Mouse (Mus musculus): ENCODE measurements around the gene Clec12a. TPM values are rescaled to one million over a fixed set of nuclear protein-coding genes. Genes with fewer than 3 reads are reported as not detected.

Clec12a gene
- polyA plus RNA-seq, 1 experiment, result not detected

DNA sequence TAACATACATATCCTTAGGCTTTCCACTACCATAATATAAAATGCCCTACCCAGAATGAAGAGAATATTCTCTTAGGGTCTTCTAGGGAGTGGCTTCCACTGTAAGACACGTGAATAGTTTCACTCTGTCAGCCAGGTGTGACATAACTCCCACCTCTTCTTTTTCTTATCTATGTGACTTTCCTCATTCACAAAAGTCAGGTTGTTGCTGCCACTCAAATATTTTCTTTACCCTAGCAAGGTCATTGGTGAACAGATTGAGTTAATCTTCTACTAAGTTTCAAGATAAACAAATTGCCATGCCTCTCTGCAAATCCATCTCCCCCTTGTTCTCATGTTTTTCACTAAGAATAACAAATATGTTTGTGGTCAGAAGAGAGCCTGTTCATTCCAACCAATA, 39.2 kb downstream of the Clec12a start:
- Histone ChIP-seq H3K9ac (ENCODE audit: low read depth, poor library complexity, severe bottlenecking) (no peak overlapping the region), H3K27ac (ENCODE audit: insufficient read depth, low read length) (no peak overlapping the region), H3K4me1 (ENCODE audit: control insufficient read depth, insufficient read depth, low read length) (no peaks in the 10 kb centered on the region), H3K9me3 (replicated peaks; ENCODE audit: control insufficient read depth, insufficient read depth, low read length, poor library complexity, severe bottlenecking) (no peaks in the 10 kb centered on the region), H3K27me3 (ENCODE audit: control insufficient read depth, insufficient read depth, low read length, poor library complexity, severe bottlenecking) (no peaks in the 10 kb centered on the region), H3K4me3 (ENCODE audit: low read depth, low read length) (no peak overlapping the region), H3K36me3 (ENCODE audit: control insufficient read depth, insufficient read depth, low read length, poor library complexity, severe bottlenecking) (no peaks in the 10 kb centered on the region)
- TF ChIP-seq CTCF (IDR thresholded peaks at IDR 0.05; ENCODE audit: low read depth, low read length) (no peak), POLR2A (IDR thresholded peaks at IDR 0.05; ENCODE audit: insufficient read depth, low read length) (no peak)

DNA sequence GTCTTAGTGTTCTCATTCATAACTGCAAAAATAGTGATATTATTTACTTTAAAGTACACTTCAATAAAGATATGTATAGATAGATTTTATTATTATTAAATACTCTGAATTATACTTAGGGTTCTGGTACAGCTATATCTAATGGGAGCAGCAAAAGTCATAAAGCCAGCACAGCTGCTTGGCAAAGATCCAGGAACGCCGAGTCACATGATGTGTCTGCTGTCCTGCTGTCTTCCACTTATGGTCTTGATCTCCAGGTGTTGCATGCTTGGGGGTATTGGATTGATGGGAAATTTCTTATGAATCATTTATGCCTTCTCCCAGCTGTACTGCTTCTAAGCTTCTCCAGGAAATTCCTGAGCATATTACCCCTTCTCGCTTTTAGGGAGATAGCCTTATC, 41.0 kb downstream of the Clec12a start:
- no peak overlapping the region for H3K4me3 ChIP-seq (ENCODE audit: low read depth, low read length)
- H3K9me3 ChIP-seq (replicated peaks; ENCODE audit: control insufficient read depth, insufficient read depth, low read length, poor library complexity, severe bottlenecking), result no peaks in the 10 kb centered on the region
- H3K36me3 ChIP-seq (ENCODE audit: control insufficient read depth, insufficient read depth, low read length, poor library complexity, severe bottlenecking), result no peaks in the 10 kb centered on the region
- H3K9ac ChIP-seq (ENCODE audit: low read depth, poor library complexity, severe bottlenecking), result no peak overlapping the region
- TF ChIP-seq EP300 (IDR thresholded peaks at IDR 0.05; ENCODE audit: insufficient read depth, low read depth, low read length) (no peak), POLR2A (IDR thresholded peaks at IDR 0.05; ENCODE audit: insufficient read depth, low read length) (no peak), CTCF (IDR thresholded peaks at IDR 0.05; ENCODE audit: low read depth, low read length) (no peak)
- H3K27me3 ChIP-seq (ENCODE audit: control insufficient read depth, insufficient read depth, low read length, poor library complexity, severe bottlenecking), result no peaks in the 10 kb centered on the region
- no peaks in the 10 kb centered on the region for H3K4me1 ChIP-seq (ENCODE audit: control insufficient read depth, insufficient read depth, low read length)
- H3K27ac ChIP-seq (ENCODE audit: insufficient read depth, low read length), result no peak overlapping the region

DNA sequence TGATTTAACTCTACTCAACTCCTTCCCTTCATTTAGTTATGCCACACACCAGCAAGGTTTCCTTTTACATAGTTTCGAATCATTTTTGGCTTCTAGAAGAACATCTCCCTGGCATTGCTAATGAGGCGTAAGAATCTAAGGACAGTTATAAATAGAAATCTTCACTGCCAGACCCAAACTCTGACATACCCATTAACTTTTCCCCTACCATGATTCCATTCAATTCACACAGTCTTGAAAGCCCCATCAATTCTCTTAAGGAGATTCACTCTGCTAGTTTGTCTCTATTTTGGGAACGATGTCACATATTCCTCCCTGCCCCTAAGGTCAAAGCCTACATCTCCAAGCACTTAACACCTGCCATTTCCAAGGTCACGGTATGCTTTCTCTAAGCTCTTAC, 42.5 kb downstream of the Clec12a start:
- H3K9ac ChIP-seq (ENCODE audit: low read depth, poor library complexity, severe bottlenecking), result no peak overlapping the region
- no peak overlapping the region for H3K4me3 ChIP-seq (ENCODE audit: low read depth, low read length)
- H3K4me1 ChIP-seq (ENCODE audit: control insufficient read depth, insufficient read depth, low read length), result no peaks in the 10 kb centered on the region
- no peaks in the 10 kb centered on the region for H3K9me3 ChIP-seq (replicated peaks; ENCODE audit: control insufficient read depth, insufficient read depth, low read length, poor library complexity, severe bottlenecking)
- no peaks in the 10 kb centered on the region for H3K36me3 ChIP-seq (ENCODE audit: control insufficient read depth, insufficient read depth, low read length, poor library complexity, severe bottlenecking)
- no peak overlapping the region for H3K27ac ChIP-seq (ENCODE audit: insufficient read depth, low read length)
- TF ChIP-seq POLR2A (IDR thresholded peaks at IDR 0.05; ENCODE audit: insufficient read depth, low read length) (no peak), CTCF (IDR thresholded peaks at IDR 0.05; ENCODE audit: low read depth, low read length) (no peak), EP300 (IDR thresholded peaks at IDR 0.05; ENCODE audit: insufficient read depth, low read depth, low read length) (no peak)
- no peaks in the 10 kb centered on the region for H3K27me3 ChIP-seq (ENCODE audit: control insufficient read depth, insufficient read depth, low read length, poor library complexity, severe bottlenecking)

DNA sequence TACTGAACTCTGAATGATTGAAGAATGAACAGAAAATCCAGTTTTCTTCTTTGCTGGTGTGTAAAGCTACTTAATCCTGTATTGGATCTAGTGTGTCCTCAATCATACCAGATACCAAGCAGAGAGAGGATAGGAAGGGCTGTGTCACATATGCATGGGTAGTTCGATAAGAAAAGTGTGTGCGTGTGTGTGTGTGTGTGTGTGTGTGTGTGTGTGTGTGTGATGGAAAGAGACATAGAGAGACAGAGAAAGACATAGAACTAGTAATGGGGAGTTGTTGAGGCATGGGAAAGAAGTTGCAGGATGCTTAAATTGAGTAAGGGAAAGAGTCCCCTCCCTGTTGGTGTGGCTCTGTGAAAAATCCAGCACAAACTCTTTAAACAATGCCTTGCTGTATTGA, 43.3 kb downstream of the Clec12a start, which contains the start of gene Clec12b:
TSS of gene Clec12b (minus strand) at position 101 of the 400 bp plus-strand sequence.
- TF ChIP-seq CTCF (IDR thresholded peaks at IDR 0.05; ENCODE audit: low read depth, low read length) (no peak), POLR2A (IDR thresholded peaks at IDR 0.05; ENCODE audit: insufficient read depth, low read length) (no peak), EP300 (IDR thresholded peaks at IDR 0.05; ENCODE audit: insufficient read depth, low read depth, low read length) (no peak)
- no peak within 1 kb of the TSS for H3K27ac ChIP-seq (ENCODE audit: insufficient read depth, low read length)
- no peak within 1 kb of the TSS for H3K9ac ChIP-seq (ENCODE audit: low read depth, poor library complexity, severe bottlenecking)
- no peak within 1 kb of the TSS for H3K4me3 ChIP-seq (ENCODE audit: low read depth, low read length)
- no peaks in the 10 kb centered on the region for H3K36me3 ChIP-seq (ENCODE audit: control insufficient read depth, insufficient read depth, low read length, poor library complexity, severe bottlenecking)
- no peaks in the 10 kb centered on the region for H3K9me3 ChIP-seq (replicated peaks; ENCODE audit: control insufficient read depth, insufficient read depth, low read length, poor library complexity, severe bottlenecking)
- no peaks in the 10 kb centered on the region for H3K27me3 ChIP-seq (ENCODE audit: control insufficient read depth, insufficient read depth, low read length, poor library complexity, severe bottlenecking)
- H3K4me1 ChIP-seq (ENCODE audit: control insufficient read depth, insufficient read depth, low read length), result no peaks in the 10 kb centered on the region

DNA sequence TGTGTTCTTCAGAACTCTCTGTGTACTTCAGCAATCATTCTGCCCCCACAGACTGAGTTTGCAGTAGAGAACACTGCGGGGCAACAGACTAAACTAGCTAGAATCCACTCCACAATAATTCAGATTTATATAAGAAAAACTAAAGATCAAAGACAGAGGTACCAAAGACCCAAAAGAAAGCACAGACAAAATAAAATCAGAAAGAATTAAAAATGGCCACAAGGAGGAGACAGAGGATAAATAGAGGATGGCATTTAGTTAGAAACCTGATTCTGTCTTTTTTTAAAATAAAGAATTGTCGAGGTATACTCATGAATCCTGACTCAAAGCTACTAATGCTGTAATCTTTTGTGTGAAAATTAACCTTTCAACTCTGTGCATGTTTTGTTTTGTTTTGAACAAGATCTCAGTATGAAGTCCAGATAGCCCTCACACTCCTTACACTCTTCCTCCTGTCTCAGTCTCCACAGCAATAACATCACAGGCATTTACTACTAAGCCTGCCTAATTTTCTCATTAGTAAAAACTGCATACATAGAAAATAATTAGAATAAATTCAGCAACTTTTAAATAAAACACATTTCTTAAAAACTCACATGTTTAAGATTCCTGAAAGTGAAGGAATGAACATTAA, 50.7 kb downstream of the Clec12a start:
- no peaks in the 10 kb centered on the region for H3K27me3 ChIP-seq (ENCODE audit: control insufficient read depth, insufficient read depth, low read length, poor library complexity, severe bottlenecking)
- no peaks in the 10 kb centered on the region for H3K4me1 ChIP-seq (ENCODE audit: control insufficient read depth, insufficient read depth, low read length)
- H3K4me3 ChIP-seq (ENCODE audit: low read depth, low read length), result no peak overlapping the region
- no peaks in the 10 kb centered on the region for H3K36me3 ChIP-seq (ENCODE audit: control insufficient read depth, insufficient read depth, low read length, poor library complexity, severe bottlenecking)
- no peaks in the 10 kb centered on the region for H3K9me3 ChIP-seq (replicated peaks; ENCODE audit: control insufficient read depth, insufficient read depth, low read length, poor library complexity, severe bottlenecking)
- no peak overlapping the region for H3K27ac ChIP-seq (ENCODE audit: insufficient read depth, low read length)
- no peak overlapping the region for H3K9ac ChIP-seq (ENCODE audit: low read depth, poor library complexity, severe bottlenecking)
- TF ChIP-seq CTCF (IDR thresholded peaks at IDR 0.05; ENCODE audit: low read depth, low read length) (no peak), POLR2A (IDR thresholded peaks at IDR 0.05; ENCODE audit: insufficient read depth, low read length) (no peak), EP300 (IDR thresholded peaks at IDR 0.05; ENCODE audit: insufficient read depth, low read depth, low read length) (no peak)

DNA sequence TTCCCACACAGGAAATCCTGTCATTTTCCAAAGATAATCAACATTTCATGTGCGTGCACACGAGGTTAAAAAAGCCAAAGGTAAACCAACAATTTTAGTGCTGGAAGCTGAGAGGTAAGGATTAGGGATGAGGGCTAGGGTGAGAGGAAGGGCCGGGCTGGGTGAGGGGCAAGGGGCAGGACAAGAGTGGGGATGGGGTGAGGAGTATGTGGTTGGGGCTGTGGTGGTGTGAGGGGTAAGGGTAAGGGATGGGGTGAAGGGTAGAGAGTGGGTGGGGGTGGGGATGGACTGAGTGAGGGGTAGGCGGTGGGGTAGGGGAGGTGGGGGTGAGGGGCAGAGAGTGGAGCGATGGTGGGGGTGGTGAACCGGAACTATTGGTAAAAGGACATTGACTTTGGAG, 51.2 kb downstream of the Clec12a start:
- Histone ChIP-seq H3K36me3 (ENCODE audit: control insufficient read depth, insufficient read depth, low read length, poor library complexity, severe bottlenecking) (no peaks in the 10 kb centered on the region), H3K9me3 (replicated peaks; ENCODE audit: control insufficient read depth, insufficient read depth, low read length, poor library complexity, severe bottlenecking) (no peaks in the 10 kb centered on the region), H3K4me1 (ENCODE audit: control insufficient read depth, insufficient read depth, low read length) (no peaks in the 10 kb centered on the region), H3K27me3 (ENCODE audit: control insufficient read depth, insufficient read depth, low read length, poor library complexity, severe bottlenecking) (no peaks in the 10 kb centered on the region), H3K4me3 (ENCODE audit: low read depth, low read length) (no peak overlapping the region), H3K27ac (ENCODE audit: insufficient read depth, low read length) (no peak overlapping the region), H3K9ac (ENCODE audit: low read depth, poor library complexity, severe bottlenecking) (no peak overlapping the region)
- TF ChIP-seq POLR2A (IDR thresholded peaks at IDR 0.05; ENCODE audit: insufficient read depth, low read length) (no peak), EP300 (IDR thresholded peaks at IDR 0.05; ENCODE audit: insufficient read depth, low read depth, low read length) (no peak), CTCF (IDR thresholded peaks at IDR 0.05; ENCODE audit: low read depth, low read length) (no peak)
